Mouse (Mus musculus) kidney, adult 2 months (tissue): ENCODE measurements around the gene Trnp1.
A peak's percentile ranks its signal among the peaks of the same experiment; 100 is the strongest.

ENCODE experiments used
- CTCF ChIP-seq: fragments of 200-500 bp; conservative IDR thresholded peaks from 2 replicates; pipeline ENCODE4 v1.5.1; 2011; ENCODE audit warnings: low read depth, mild to moderate bottlenecking, control low read depth, low read length, moderate library complexity, mixed read lengths; ENCODE audit not compliant: insufficient read depth, insufficient read length
- POLR2A ChIP-seq: fragments of 200-500 bp; IDR thresholded peaks from one replicate; pipeline ENCODE4 v1.6.1; 2011; ENCODE audit warnings: low read depth, low read length, control low read depth

GRCm38 (mm10) chr4:133518601-133519368 lies 20.4 kb upstream of the Trnp1 start, which contains the start of gene Kdf1:
- TF ChIP-seq CTCF (no peak), POLR2A (peak; percentile 51)
